Mouse (Mus musculus) limb, embryonic 12.5 days (tissue): ENCODE results near the gene Trim67. TPM values are rescaled to one million over a fixed set of nuclear protein-coding genes. Genes with fewer than 3 reads are reported as not detected.

ENCODE experiments used
- ATAC-seq: fragments of 200-750 bp; cut with Nextera tagmentation; 2 replicates; pipeline ENCODE4 v1.8.0; 2017; ENCODE audit warnings: low read depth, moderate TSS enrichment; ENCODE audit not compliant: insufficient number of reproducible peaks, insufficient read depth, low FRiP score, low TSS enrichment
- H3K27ac ChIP-seq: fragments of 300-500 bp; sonication (generic); 2 replicates; pipeline ENCODE4 v1.5.1; 2016; ENCODE audit warnings: mild to moderate bottlenecking, moderate library complexity
- H3K27me3 ChIP-seq: fragments of 300-500 bp; sonication (generic); 2 replicates; pipeline ENCODE4 v1.6.1; 2016; ENCODE audit warnings: mild to moderate bottlenecking, moderate library complexity
- H3K36me3 ChIP-seq: fragments of 300-500 bp; sonication (generic); 2 replicates; pipeline ENCODE4 v1.6.1; 2016; ENCODE audit warnings: mild to moderate bottlenecking, moderate library complexity
- H3K4me1 ChIP-seq: fragments of 300-500 bp; sonication (generic); replicated peaks from 2 replicates; pipeline ENCODE4 v1.6.1; 2016
- H3K4me2 ChIP-seq: fragments of 300-500 bp; sonication (generic); 2 replicates; pipeline ENCODE4 v1.6.1; 2016; ENCODE audit warnings: mild to moderate bottlenecking, moderate library complexity
- H3K4me3 ChIP-seq: fragments of 300-500 bp; sonication (generic); replicated peaks from 2 replicates; pipeline ENCODE4 v1.5.1; 2016; ENCODE audit warnings: mild to moderate bottlenecking
- H3K9ac ChIP-seq: fragments of 300-500 bp; sonication (generic); replicated peaks from 2 replicates; pipeline ENCODE4 v1.6.1; 2016; ENCODE audit warnings: mild to moderate bottlenecking, moderate library complexity
- H3K9me3 ChIP-seq: fragments of 300-500 bp; sonication (generic); 2 replicates; pipeline ENCODE4 v1.6.1; 2016; ENCODE audit warnings: mild to moderate bottlenecking, moderate library complexity
- WGBS: fragments of 180-500 bp; shearing (Covaris S2); methylation state at CpG from one replicate; pipeline ENCODE4 v1.1.7; 2016; 5-methylcytosine and 5-hydroxymethylcytosine counted together
- polyA plus RNA-seq: library from polyadenylated mRNA; unstranded; fragments of >200 nt; fragmentation: Nextera tagmentation; extraction: Ambion mirVana; gene quantifications from 2 replicates; pipeline ENCODE4 v1.2.1, GENCODE M21; 2016

Gene Trim67
- polyA plus RNA-seq, 1 experiment from 2014 or later, result 0.05 TPM

DNA sequence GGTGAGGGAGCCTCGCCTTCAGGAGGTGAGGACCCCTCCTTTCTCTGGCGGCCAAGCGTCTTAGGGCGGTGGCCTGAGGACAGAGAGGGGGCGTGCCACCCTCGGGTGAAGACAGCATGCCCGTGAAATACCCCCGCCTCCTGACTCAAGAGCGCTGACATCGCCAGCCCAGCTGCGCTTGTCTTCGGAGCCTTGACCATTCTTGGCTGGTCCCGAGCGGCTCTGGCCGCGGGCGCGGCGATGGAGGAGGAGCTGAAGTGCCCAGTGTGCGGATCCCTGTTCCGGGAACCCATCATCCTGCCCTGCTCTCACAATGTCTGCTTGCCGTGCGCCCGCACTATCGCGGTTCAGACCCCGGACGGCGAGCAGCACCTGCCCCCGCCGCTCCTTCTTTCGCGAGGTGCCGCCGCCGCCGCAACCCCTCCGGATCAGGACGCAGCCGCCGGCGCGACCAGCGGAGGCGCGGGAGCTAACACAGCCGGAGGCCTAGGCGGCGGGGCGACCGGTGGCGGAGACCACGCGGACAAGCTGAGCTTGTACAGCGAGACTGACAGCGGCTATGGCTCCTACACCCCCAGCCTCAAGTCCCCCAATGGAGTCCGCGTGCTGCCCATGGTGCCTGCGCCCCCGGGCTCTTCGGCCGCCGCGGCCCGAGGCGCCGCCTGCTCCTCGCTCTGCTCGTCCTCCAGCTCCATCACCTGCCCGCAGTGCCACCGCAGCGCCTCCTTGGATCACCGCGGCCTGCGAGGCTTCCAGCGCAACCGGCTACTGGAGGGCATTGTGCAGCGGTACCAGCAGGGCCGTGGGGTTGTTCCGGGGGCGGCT lies 981 bp downstream of the Trim67 start:
- H3K4me2 ChIP-seq, result peak overlapping the region; percentile 100
- H3K9me3 ChIP-seq, result no peaks in the 10 kb centered on the region
- no peak overlapping the region for H3K9ac ChIP-seq
- H3K4me1 ChIP-seq, result peaks cover 26% of the 10 kb centered on the region
- no peak for ATAC-seq
- H3K27me3 ChIP-seq, result peaks cover 91% of the 10 kb centered on the region
- peak overlapping the region; percentile 67 for H3K4me3 ChIP-seq
- under 1% methylated on average over 81 of the region's 81 CpGs for WGBS
- H3K36me3 ChIP-seq, result no peaks in the 10 kb centered on the region
- no peak overlapping the region for H3K27ac ChIP-seq

GRCm38 (mm10) chr8:124794486-124794780 lies 1.5 kb downstream of the Trim67 start:
- Histone ChIP-seq H3K36me3 (no peaks in the 10 kb centered on the region), H3K4me1 (peaks cover 26% of the 10 kb centered on the region), H3K9ac (no peak overlapping the region), H3K27me3 (peaks cover 91% of the 10 kb centered on the region), H3K9me3 (no peaks in the 10 kb centered on the region), H3K4me2 (peak overlapping the region; percentile 100), H3K27ac (no peak overlapping the region), H3K4me3 (peak overlapping the region; percentile 67)
- ATAC-seq, result no peak
- WGBS, result 1% methylated on average over 25 of the region's 25 CpGs

- Histone ChIP-seq H3K4me2 (no peak overlapping the region), H3K4me3 (no peak overlapping the region), H3K27me3 (peaks cover 85% of the 10 kb centered on the region), H3K36me3 (no peaks in the 10 kb centered on the region), H3K4me1 (peaks cover 26% of the 10 kb centered on the region), H3K9me3 (no peaks in the 10 kb centered on the region), H3K27ac (no peak overlapping the region), H3K9ac (no peak overlapping the region)
- no peak for ATAC-seq
- whole genome bisulfite sequencing, result 66% methylated on average over 8 of the region's 8 CpGs
Measured at GRCm38 (mm10) chr8:124795781-124796488, 3.0 kb downstream of the Trim67 start.

DNA sequence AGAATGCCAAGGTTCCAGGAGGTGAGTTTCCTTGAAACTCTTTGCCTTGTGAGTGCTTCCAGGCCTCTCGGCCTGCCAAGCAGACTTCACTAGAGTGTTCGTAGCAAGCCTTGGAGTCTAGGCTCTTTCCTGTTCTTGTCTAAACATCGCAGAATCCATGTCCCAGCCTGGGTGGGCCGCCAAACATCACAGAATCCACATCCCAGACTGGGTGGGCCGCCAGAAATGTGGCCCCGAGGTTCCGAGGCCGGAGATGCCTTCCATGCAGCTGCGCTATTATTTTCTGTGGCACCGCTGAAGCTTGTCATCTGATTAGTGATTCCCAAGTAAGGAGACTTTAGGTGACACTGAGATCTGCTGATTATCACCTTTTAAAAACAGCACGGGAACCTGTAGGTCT lies 7.7 kb downstream of the Trim67 start:
- ATAC-seq, result no peak
- H3K27ac ChIP-seq, result no peak overlapping the region
- H3K4me3 ChIP-seq, result no peak overlapping the region
- no peak overlapping the region for H3K9ac ChIP-seq
- no peaks in the 10 kb centered on the region for H3K4me1 ChIP-seq
- WGBS, result 32% methylated on average over 11 of the region's 11 CpGs
- no peaks in the 10 kb centered on the region for H3K36me3 ChIP-seq
- H3K27me3 ChIP-seq, result peaks cover 61% of the 10 kb centered on the region
- H3K9me3 ChIP-seq, result no peaks in the 10 kb centered on the region
- H3K4me2 ChIP-seq, result no peak overlapping the region

DNA sequence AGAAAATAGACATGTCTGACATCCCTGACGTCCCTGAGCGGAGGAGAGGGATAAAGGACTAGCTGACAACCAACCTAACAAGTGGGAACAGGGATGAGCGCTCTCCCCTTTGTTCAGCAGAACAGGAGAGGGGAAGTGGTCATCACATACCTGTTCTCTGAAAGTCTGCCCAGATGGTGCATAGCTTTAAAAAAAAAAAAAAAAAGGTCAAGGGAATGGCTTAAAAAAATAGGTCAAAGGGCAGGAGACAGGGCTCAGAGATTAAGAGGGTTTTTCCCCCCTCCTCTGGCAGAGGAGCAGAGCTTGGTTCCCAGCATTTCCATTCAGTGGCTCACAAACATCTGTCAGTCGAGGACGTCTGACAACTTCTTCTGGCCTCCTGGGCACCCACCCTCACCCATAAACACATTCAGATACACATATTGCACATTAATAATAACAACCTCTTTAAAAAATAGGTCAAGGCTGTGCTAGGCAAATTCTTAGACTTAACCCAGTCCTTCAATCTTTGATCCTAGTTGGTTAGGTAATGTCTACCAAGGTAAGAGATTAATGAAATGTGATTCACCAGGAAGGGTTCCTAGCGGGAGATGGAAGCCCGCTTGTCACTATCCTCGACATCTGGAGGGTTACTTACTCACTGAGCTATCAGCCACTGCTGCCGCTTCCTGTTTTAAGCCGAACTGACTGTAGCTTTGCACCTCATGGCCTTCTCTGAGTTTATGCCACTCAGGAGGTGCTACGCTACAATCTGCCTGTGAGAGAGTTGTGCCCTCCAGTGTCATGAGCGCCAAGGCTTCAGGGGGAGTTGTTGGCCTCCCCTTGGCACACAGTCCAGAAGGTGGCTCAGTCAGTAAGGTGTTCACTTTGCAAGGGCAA lies 11.2 kb downstream of the Trim67 start:
- ATAC-seq, result no peak
- Histone ChIP-seq H3K9ac (no peak overlapping the region), H3K4me3 (no peak overlapping the region), H3K36me3 (no peaks in the 10 kb centered on the region), H3K4me2 (no peak overlapping the region), H3K27me3 (peaks cover 35% of the 10 kb centered on the region), H3K9me3 (no peaks in the 10 kb centered on the region), H3K27ac (no peak overlapping the region), H3K4me1 (no peaks in the 10 kb centered on the region)
- WGBS, result 69% methylated on average over 12 of the region's 12 CpGs

GRCm38 (mm10) chr8:124805990-124806389 lies 13.1 kb downstream of the Trim67 start:
- Histone ChIP-seq H3K4me2 (no peak overlapping the region), H3K4me1 (no peaks in the 10 kb centered on the region), H3K36me3 (no peaks in the 10 kb centered on the region), H3K27me3 (peaks cover 24% of the 10 kb centered on the region), H3K9me3 (no peaks in the 10 kb centered on the region), H3K27ac (no peak overlapping the region), H3K4me3 (no peak overlapping the region), H3K9ac (no peak overlapping the region)
- 86% methylated on average over 4 of the region's 4 CpGs for WGBS
- no peak for ATAC-seq

- Histone ChIP-seq H3K27ac (no peak overlapping the region), H3K36me3 (no peaks in the 10 kb centered on the region), H3K4me1 (no peaks in the 10 kb centered on the region), H3K27me3 (peaks cover 6% of the 10 kb centered on the region; the same call in 1 of the 2 replicates), H3K9ac (no peak overlapping the region), H3K4me2 (no peak overlapping the region), H3K9me3 (no peaks in the 10 kb centered on the region), H3K4me3 (no peak overlapping the region)
- ATAC-seq, result no peak
- 54% methylated on average over 2 of the region's 2 CpGs for WGBS
Measured at GRCm38 (mm10) chr8:124809419-124809818, 16.5 kb downstream of the Trim67 start.

- no peak overlapping the region for H3K9ac ChIP-seq
- H3K4me3 ChIP-seq, result no peak overlapping the region
- H3K27me3 ChIP-seq, result peaks cover 6% of the 10 kb centered on the region; the same call in 1 of the 2 replicates
- ATAC-seq, result no peak
- H3K27ac ChIP-seq, result no peak overlapping the region
- WGBS, result 61% methylated on average over 5 of the region's 5 CpGs
- no peak overlapping the region for H3K4me2 ChIP-seq
- no peaks in the 10 kb centered on the region for H3K36me3 ChIP-seq
- no peaks in the 10 kb centered on the region for H3K9me3 ChIP-seq
- no peaks in the 10 kb centered on the region for H3K4me1 ChIP-seq
Measured at GRCm38 (mm10) chr8:124810056-124810610, 17.2 kb downstream of the Trim67 start.

- Histone ChIP-seq H3K36me3 (no peaks in the 10 kb centered on the region), H3K4me1 (no peaks in the 10 kb centered on the region), H3K4me3 (no peak overlapping the region), H3K4me2 (no peak overlapping the region), H3K27me3 (0 out of 2 replicates have a peak, but pooled peaks cover 3% of the 10 kb centered on the region), H3K9me3 (no peaks in the 10 kb centered on the region), H3K9ac (no peak overlapping the region), H3K27ac (no peak overlapping the region)
- WGBS, result 54% methylated on average over 9 of the region's 9 CpGs
- no peak for ATAC-seq
Measured at GRCm38 (mm10) chr8:124810689-124811394, 17.9 kb downstream of the Trim67 start.

DNA sequence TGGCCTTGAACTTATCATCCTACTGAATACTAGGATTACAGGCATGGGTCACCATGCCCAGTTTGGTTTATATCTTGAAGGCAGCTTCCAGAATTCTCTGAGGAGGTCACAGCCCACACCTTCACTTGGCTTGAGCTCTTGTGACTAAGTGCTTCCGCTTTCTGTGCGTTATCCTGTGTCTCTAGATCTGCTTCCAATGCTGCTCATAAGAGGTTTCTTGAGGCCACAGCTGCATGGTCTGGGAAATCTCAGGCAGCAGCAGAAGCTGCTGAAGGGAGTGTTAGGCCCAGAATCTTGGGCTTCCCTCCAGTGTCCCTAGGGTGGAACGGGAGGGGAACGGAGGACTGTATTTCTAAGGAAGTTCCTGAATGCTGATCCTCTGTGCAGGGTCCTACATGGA lies 20.4 kb downstream of the Trim67 start:
- ATAC-seq, result no peak

More for the DNA sequence above, 20.4 kb downstream of the Trim67 start:
- Histone ChIP-seq H3K4me2 (no peak overlapping the region), H3K27ac (no peak overlapping the region), H3K4me3 (no peak overlapping the region), H3K9me3 (peaks cover 14% of the 10 kb centered on the region), H3K4me1 (no peaks in the 10 kb centered on the region), H3K9ac (no peak overlapping the region), H3K27me3 (no peaks in the 10 kb centered on the region), H3K36me3 (no peaks in the 10 kb centered on the region)
- 99% methylated on average over 4 of the region's 4 CpGs for WGBS
